Mouse (Mus musculus) intestine, embryonic 15.5 days (tissue): ENCODE data around the gene Nxpe4. TPM values are rescaled to one million over a fixed set of nuclear protein-coding genes. Genes with fewer than 3 reads are reported as not detected.

Experiments used
- ATAC-seq: fragments of 200-750 bp; cut with Nextera tagmentation; 2 replicates; pipeline ENCODE4 v1.8.0; 2017; ENCODE audit warnings: moderate TSS enrichment, moderate library complexity
- H3K27ac ChIP-seq: fragments of 300-500 bp; sonication (generic); 2 replicates; pipeline ENCODE4 v1.5.1; 2015; ENCODE audit warnings: mild to moderate bottlenecking, inconsistent platforms
- H3K27me3 ChIP-seq: fragments of 300-500 bp; sonication (generic); replicated peaks from 2 replicates; pipeline ENCODE4 v1.6.1; 2015; ENCODE audit warnings: inconsistent platforms
- H3K36me3 ChIP-seq: fragments of 300-500 bp; sonication (generic); 2 replicates; pipeline ENCODE4 v1.6.1; 2015; ENCODE audit warnings: inconsistent platforms
- H3K4me1 ChIP-seq: fragments of 300-500 bp; sonication (generic); replicated peaks from 2 replicates; pipeline ENCODE4 v1.6.1; 2015; ENCODE audit warnings: inconsistent platforms
- H3K4me2 ChIP-seq: fragments of 300-500 bp; sonication (generic); replicated peaks from 2 replicates; pipeline ENCODE4 v1.6.1; 2015; ENCODE audit warnings: mild to moderate bottlenecking, inconsistent platforms
- H3K4me3 ChIP-seq: fragments of 300-500 bp; sonication (generic); replicated peaks from 2 replicates; pipeline ENCODE4 v1.5.1; 2015; ENCODE audit warnings: inconsistent platforms
- H3K9ac ChIP-seq: fragments of 300-500 bp; sonication (generic); 2 replicates; pipeline ENCODE4 v1.6.1; 2015; ENCODE audit warnings: inconsistent platforms
- H3K9me3 ChIP-seq: fragments of 300-500 bp; sonication (generic); 2 replicates; pipeline ENCODE4 v1.6.1; 2016; ENCODE audit warnings: inconsistent platforms
- WGBS: fragments of 180-500 bp; shearing (Covaris S2); methylation state at CpG from one replicate; pipeline ENCODE4 v1.1.7; 2015; 5-methylcytosine and 5-hydroxymethylcytosine counted together
- polyA plus RNA-seq: library from polyadenylated mRNA; unstranded; fragments of >200 nt; fragmentation: Nextera tagmentation; extraction: Ambion mirVana; gene quantifications from 2 replicates; pipeline ENCODE4 v1.2.1, GENCODE M21; 2015

Nxpe4 gene
- polyA plus RNA-seq, 1 experiment from 2014 or later, result 4.7 TPM

GRCm38 (mm10) chr9:48245525-48245924 lies 83.7 kb downstream of the Nxpe4 start:
- Histone ChIP-seq H3K9ac (no peak overlapping the region), H3K9me3 (no peaks in the 10 kb centered on the region), H3K4me1 (no peaks in the 10 kb centered on the region), H3K27me3 (no peaks in the 10 kb centered on the region), H3K4me2 (no peak overlapping the region), H3K27ac (no peak overlapping the region), H3K4me3 (no peak overlapping the region), H3K36me3 (no peaks in the 10 kb centered on the region)
- ATAC-seq, result no peak
- 35% methylated on average over 1 of the region's 1 CpGs for WGBS

GRCm38 (mm10) chr9:48247276-48247675 lies 85.5 kb downstream of the Nxpe4 start:
- H3K4me1 ChIP-seq, result no peaks in the 10 kb centered on the region
- H3K27ac ChIP-seq, result no peak overlapping the region
- no peak overlapping the region for H3K4me2 ChIP-seq
- WGBS, result 80% methylated on average over 5 of the region's 5 CpGs
- no peak for ATAC-seq
- no peaks in the 10 kb centered on the region for H3K9me3 ChIP-seq
- H3K4me3 ChIP-seq, result no peak overlapping the region
- H3K36me3 ChIP-seq, result no peaks in the 10 kb centered on the region
- H3K27me3 ChIP-seq, result no peaks in the 10 kb centered on the region
- no peak overlapping the region for H3K9ac ChIP-seq

GRCm38 (mm10) chr9:48252236-48252635 lies 90.4 kb downstream of the Nxpe4 start:
- Histone ChIP-seq H3K4me2 (no peak overlapping the region; the same call in 1 of the 2 replicates), H3K9ac (no peak overlapping the region), H3K36me3 (no peaks in the 10 kb centered on the region), H3K27ac (no peak overlapping the region), H3K27me3 (peaks cover 3% of the 10 kb centered on the region; the same call in 1 of the 2 replicates), H3K4me1 (no peaks in the 10 kb centered on the region), H3K4me3 (no peak overlapping the region), H3K9me3 (no peaks in the 10 kb centered on the region)
- 6% methylated on average over 8 of the region's 8 CpGs for WGBS
- ATAC-seq, result no peak

- no peak overlapping the region for H3K9ac ChIP-seq
- H3K9me3 ChIP-seq, result no peaks in the 10 kb centered on the region
- WGBS, result 71% methylated on average over 9 of the region's 9 CpGs
- no peak overlapping the region for H3K27ac ChIP-seq
- H3K36me3 ChIP-seq, result no peaks in the 10 kb centered on the region
- no peak for ATAC-seq
- no peaks in the 10 kb centered on the region for H3K4me1 ChIP-seq
- H3K4me3 ChIP-seq, result no peak overlapping the region
- no peak overlapping the region for H3K4me2 ChIP-seq
- peaks cover 3% of the 10 kb centered on the region; the same call in 1 of the 2 replicates for H3K27me3 ChIP-seq
These were observed 95.2 kb downstream of the Nxpe4 start for GRCm38 (mm10) chr9:48257001-48257400.

GRCm38 (mm10) chr9:48257741-48258423 lies 96.1 kb downstream of the Nxpe4 start:
- H3K4me1 ChIP-seq, result no peaks in the 10 kb centered on the region
- no peaks in the 10 kb centered on the region for H3K9me3 ChIP-seq
- H3K36me3 ChIP-seq, result no peaks in the 10 kb centered on the region
- 39% methylated on average over 12 of the region's 12 CpGs for WGBS
- no peak overlapping the region for H3K27ac ChIP-seq
- no peak overlapping the region for H3K9ac ChIP-seq
- H3K4me2 ChIP-seq, result no peak overlapping the region
- ATAC-seq, result no peak
- H3K27me3 ChIP-seq, result peaks cover 2% of the 10 kb centered on the region; the same call in 1 of the 2 replicates
- H3K4me3 ChIP-seq, result no peak overlapping the region

- Histone ChIP-seq H3K4me1 (no peaks in the 10 kb centered on the region), H3K4me2 (no peak overlapping the region), H3K9me3 (no peaks in the 10 kb centered on the region), H3K4me3 (no peak overlapping the region), H3K36me3 (no peaks in the 10 kb centered on the region), H3K27me3 (no peaks in the 10 kb centered on the region), H3K27ac (no peak overlapping the region), H3K9ac (no peak overlapping the region)
- WGBS, result 85% methylated on average over 6 of the region's 6 CpGs
- ATAC-seq, result no peak
These were observed 102.8 kb downstream of the Nxpe4 start for GRCm38 (mm10) chr9:48264616-48265015.

GRCm38 (mm10) chr9:48265491-48265890 lies 103.7 kb downstream of the Nxpe4 start:
- 79% methylated on average over 4 of the region's 4 CpGs for WGBS
- Histone ChIP-seq H3K4me1 (no peaks in the 10 kb centered on the region), H3K27ac (no peak overlapping the region), H3K27me3 (no peaks in the 10 kb centered on the region), H3K9me3 (no peaks in the 10 kb centered on the region), H3K36me3 (no peaks in the 10 kb centered on the region), H3K9ac (no peak overlapping the region), H3K4me2 (no peak overlapping the region), H3K4me3 (no peak overlapping the region)
- no peak for ATAC-seq

- H3K4me1 ChIP-seq, result no peaks in the 10 kb centered on the region
- ATAC-seq, result peak; percentile 92
- H3K4me3 ChIP-seq, result peak overlapping the region; percentile 42
- no peaks in the 10 kb centered on the region for H3K9me3 ChIP-seq
- H3K27me3 ChIP-seq, result no peaks in the 10 kb centered on the region
- H3K9ac ChIP-seq, result peak overlapping the region; percentile 23; the same call in 1 of the 2 replicates
- no peaks in the 10 kb centered on the region for H3K36me3 ChIP-seq
- peak overlapping the region; percentile 86 for H3K4me2 ChIP-seq
- no peak overlapping the region for H3K27ac ChIP-seq
- WGBS, result 12% methylated on average over 21 of the region's 21 CpGs
These were observed 104.6 kb downstream of the Nxpe4 start for GRCm38 (mm10) chr9:48266286-48267027.

GRCm38 (mm10) chr9:48267028-48267441 lies 105.2 kb downstream of the Nxpe4 start:
- H3K4me1 ChIP-seq, result no peaks in the 10 kb centered on the region
- no peak overlapping the region for H3K27ac ChIP-seq
- no peaks in the 10 kb centered on the region for H3K27me3 ChIP-seq
- no peaks in the 10 kb centered on the region for H3K9me3 ChIP-seq
- peak overlapping the region; percentile 42 for H3K4me3 ChIP-seq
- no peaks in the 10 kb centered on the region for H3K36me3 ChIP-seq
- peak; percentile 92 for ATAC-seq
- peak overlapping the region; percentile 23; the same call in 1 of the 2 replicates for H3K9ac ChIP-seq
- WGBS, result under 1% methylated on average over 16 of the region's 16 CpGs
- peak overlapping the region; percentile 86 for H3K4me2 ChIP-seq

- Histone ChIP-seq H3K27ac (no peak overlapping the region), H3K4me1 (no peaks in the 10 kb centered on the region), H3K27me3 (no peaks in the 10 kb centered on the region), H3K36me3 (no peaks in the 10 kb centered on the region), H3K4me2 (no peak overlapping the region), H3K9me3 (no peaks in the 10 kb centered on the region), H3K9ac (no peak overlapping the region), H3K4me3 (no peak overlapping the region)
- ATAC-seq, result no peak
- 78% methylated on average over 1 of the region's 1 CpGs for WGBS
These were observed 106.1 kb downstream of the Nxpe4 start for GRCm38 (mm10) chr9:48267960-48268359.

- H3K9ac ChIP-seq, result no peak overlapping the region
- no peaks in the 10 kb centered on the region for H3K36me3 ChIP-seq
- H3K27me3 ChIP-seq, result no peaks in the 10 kb centered on the region
- ATAC-seq, result no peak
- no peaks in the 10 kb centered on the region for H3K4me1 ChIP-seq
- no peak overlapping the region for H3K4me2 ChIP-seq
- 94% methylated on average over 15 of the region's 15 CpGs for WGBS
- no peak overlapping the region for H3K27ac ChIP-seq
- no peak overlapping the region for H3K4me3 ChIP-seq
- H3K9me3 ChIP-seq, result no peaks in the 10 kb centered on the region
These were observed 115.0 kb downstream of the Nxpe4 start for GRCm38 (mm10) chr9:48276831-48277230.

GRCm38 (mm10) chr9:48284221-48284620 lies 122.4 kb downstream of the Nxpe4 start:
- Histone ChIP-seq H3K27ac (no peak overlapping the region), H3K4me2 (no peak overlapping the region), H3K9ac (no peak overlapping the region), H3K27me3 (no peaks in the 10 kb centered on the region), H3K4me3 (no peak overlapping the region), H3K4me1 (no peaks in the 10 kb centered on the region), H3K9me3 (no peaks in the 10 kb centered on the region), H3K36me3 (no peaks in the 10 kb centered on the region)
- WGBS, result 75% methylated on average over 8 of the region's 8 CpGs
- no peak for ATAC-seq
